Mouse (Mus musculus): Measurements from ENCODE around the gene Ugt1a9. TPM values are rescaled to one million over a fixed set of nuclear protein-coding genes. Genes with fewer than 3 reads are reported as not detected.
"Not testable (repeated sequence)": the region's sequence is repeated elsewhere in the genome, so short reads cannot be mapped to it uniquely, and the experiment has no call there.

The Ugt1a9 gene
- total RNA-seq, 1 experiment = not detected

- Histone ChIP-seq H3K36me3 (ENCODE audit: control insufficient read depth, insufficient read depth, low read length, poor library complexity, severe bottlenecking) (no peaks in the 10 kb centered on the region), H3K9ac (ENCODE audit: insufficient read depth, low read depth, low read length, poor library complexity, severe bottlenecking) (no peak overlapping the region), H3K4me3 (ENCODE audit: insufficient read depth in 1 of 2, low read depth in 1 of 2, low read length in 2 of 2, poor library complexity in 1 of 2, severe bottlenecking in 1 of 2) (no peak overlapping the region), H3K27ac (ENCODE audit: insufficient read depth, low read depth, low read length, poor library complexity, severe bottlenecking) (no peak overlapping the region), H3K4me1 (ENCODE audit: control insufficient read depth in 2 of 2, insufficient read depth in 2 of 2, low read length in 2 of 2, poor library complexity in 1 of 2) (0 out of 4 replicates have a peak, but pooled peaks cover 0 to 2% of the 10 kb centered on the region in 2 experiments), H3K9me3 (ENCODE audit: control insufficient read depth, insufficient read depth, low read depth, low read length) (no peaks in the 10 kb centered on the region)
- no peak for DNase-seq (ENCODE audit: low read depth, low spot score)
- in situ Hi-C loops (cut with MboI; ENCODE audit: low sequenced_read_pairs in 2 of 2, unreplicated experiment in 2 of 2) = no loop called here
- TF ChIP-seq CHD2 (IDR thresholded peaks at IDR 0.05; ENCODE audit: low read depth, low read length) (no peak), ZC3H11A (IDR thresholded peaks at IDR 0.05; ENCODE audit: borderline replicate concordance, low read depth, low read length) (no peak), ZNF384 (IDR thresholded peaks at IDR 0.05; ENCODE audit: low read depth, low read length) (no peak), HCFC1 (IDR thresholded peaks at IDR 0.05; ENCODE audit: borderline replicate concordance, insufficient read depth, low read length) (no peak), MAFK (IDR thresholded peaks at IDR 0.05; ENCODE audit: insufficient read depth, low read depth, low read length) (no peak)
These were observed 66.0 kb downstream of the Ugt1a9 start for GRCm38 (mm10) chr1:88136646-88137045.

- TF ChIP-seq ZC3H11A (IDR thresholded peaks at IDR 0.05; ENCODE audit: borderline replicate concordance, low read depth, low read length) = no peak
- no peak for TF ChIP-seq ZNF384 (IDR thresholded peaks at IDR 0.05; ENCODE audit: low read depth, low read length)
- no peak for TF ChIP-seq HCFC1 (IDR thresholded peaks at IDR 0.05; ENCODE audit: borderline replicate concordance, insufficient read depth, low read length)
- no peak for TF ChIP-seq CHD2 (IDR thresholded peaks at IDR 0.05; ENCODE audit: low read depth, low read length)
- TF ChIP-seq MAFK (IDR thresholded peaks at IDR 0.05; ENCODE audit: insufficient read depth, low read depth, low read length) = no peak
- Histone ChIP-seq H3K27ac (ENCODE audit: insufficient read depth, low read depth, low read length, poor library complexity, severe bottlenecking) (no peak overlapping the region), H3K9me3 (ENCODE audit: control insufficient read depth, insufficient read depth, low read depth, low read length) (no peaks in the 10 kb centered on the region), H3K4me1 (ENCODE audit: control insufficient read depth in 2 of 2, insufficient read depth in 2 of 2, low read length in 2 of 2, poor library complexity in 1 of 2) (0 out of 4 replicates have a peak, but pooled peaks cover 0 to 2% of the 10 kb centered on the region in 2 experiments), H3K4me3 (ENCODE audit: insufficient read depth in 1 of 2, low read depth in 1 of 2, low read length in 2 of 2, poor library complexity in 1 of 2, severe bottlenecking in 1 of 2) (no peak overlapping the region), H3K9ac (ENCODE audit: insufficient read depth, low read depth, low read length, poor library complexity, severe bottlenecking) (no peak overlapping the region), H3K36me3 (ENCODE audit: control insufficient read depth, insufficient read depth, low read length, poor library complexity, severe bottlenecking) (no peaks in the 10 kb centered on the region)
- in situ Hi-C loops (cut with MboI; ENCODE audit: low sequenced_read_pairs in 2 of 2, unreplicated experiment in 2 of 2) = no loop called here
- no peak for DNase-seq (ENCODE audit: low read depth, low spot score)
These were observed 66.7 kb downstream of the Ugt1a9 start for GRCm38 (mm10) chr1:88137264-88137663.

DNA sequence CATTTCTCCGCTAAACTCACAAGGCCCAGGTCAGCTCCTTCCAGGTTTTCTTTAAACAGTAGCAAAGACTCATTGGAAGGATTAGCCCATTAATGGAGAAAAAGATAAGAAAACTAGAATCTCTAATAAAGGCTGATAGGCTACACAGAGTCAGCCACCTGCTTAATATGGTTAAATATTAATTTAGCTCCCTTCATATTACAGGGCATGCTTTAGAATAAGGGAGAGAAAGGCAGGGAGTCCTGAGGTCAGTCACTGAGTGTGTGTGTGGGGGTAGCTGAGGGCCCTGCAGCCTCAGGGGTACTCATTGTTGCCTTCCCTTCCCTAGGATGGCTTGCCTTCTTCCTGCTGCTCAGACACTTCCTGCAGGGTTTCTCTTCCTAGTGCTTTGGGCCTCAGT is 67.5 kb downstream of the Ugt1a9 start:
- Histone ChIP-seq H3K4me1 (ENCODE audit: control insufficient read depth in 2 of 2, insufficient read depth in 2 of 2, low read length in 2 of 2, poor library complexity in 1 of 2) (0 out of 4 replicates have a peak, but pooled peaks cover 0 to 2% of the 10 kb centered on the region in 2 experiments), H3K36me3 (ENCODE audit: control insufficient read depth, insufficient read depth, low read length, poor library complexity, severe bottlenecking) (no peaks in the 10 kb centered on the region), H3K27ac (ENCODE audit: insufficient read depth, low read depth, low read length, poor library complexity, severe bottlenecking) (no peak overlapping the region), H3K4me3 (ENCODE audit: insufficient read depth in 1 of 2, low read depth in 1 of 2, low read length in 2 of 2, poor library complexity in 1 of 2, severe bottlenecking in 1 of 2) (no peak overlapping the region), H3K9ac (ENCODE audit: insufficient read depth, low read depth, low read length, poor library complexity, severe bottlenecking) (no peak overlapping the region), H3K9me3 (ENCODE audit: control insufficient read depth, insufficient read depth, low read depth, low read length) (no peaks in the 10 kb centered on the region)
- DNase-seq (ENCODE audit: low read depth, low spot score) = no peak
- TF ChIP-seq ZC3H11A (IDR thresholded peaks at IDR 0.05; ENCODE audit: borderline replicate concordance, low read depth, low read length) (no peak), MAFK (IDR thresholded peaks at IDR 0.05; ENCODE audit: insufficient read depth, low read depth, low read length) (no peak), ZNF384 (IDR thresholded peaks at IDR 0.05; ENCODE audit: low read depth, low read length) (no peak), HCFC1 (IDR thresholded peaks at IDR 0.05; ENCODE audit: borderline replicate concordance, insufficient read depth, low read length) (no peak), CHD2 (IDR thresholded peaks at IDR 0.05; ENCODE audit: low read depth, low read length) (no peak)
- in situ Hi-C loops (cut with MboI; ENCODE audit: low sequenced_read_pairs in 2 of 2, unreplicated experiment in 2 of 2) = no loop called here

DNA sequence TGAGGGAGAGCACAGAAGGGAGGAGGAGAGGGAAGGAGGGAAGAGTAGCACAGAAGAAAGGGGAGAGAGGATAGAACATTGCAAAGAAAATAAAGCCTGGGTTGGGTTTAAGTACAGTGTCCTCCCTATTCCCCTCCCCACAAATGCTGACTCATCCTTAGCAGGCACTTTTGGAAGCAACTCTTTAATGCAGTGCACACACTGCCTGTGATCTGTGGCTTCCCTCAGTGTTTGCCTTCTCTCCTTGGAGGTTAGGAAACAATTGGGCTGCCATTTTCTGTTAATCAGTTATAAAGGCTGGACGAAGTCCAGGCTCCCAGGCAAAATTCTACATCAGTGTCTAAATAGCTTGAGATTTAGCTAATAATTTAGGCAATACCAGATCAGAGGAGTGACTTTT is 69.9 kb downstream of the Ugt1a9 start:
- H3K4me1 ChIP-seq (ENCODE audit: control insufficient read depth in 2 of 2, insufficient read depth in 2 of 2, low read length in 2 of 2, poor library complexity in 1 of 2); DNase-seq (ENCODE audit: low read depth, low spot score); H3K9ac ChIP-seq (ENCODE audit: insufficient read depth, low read depth, low read length, poor library complexity, severe bottlenecking); H3K36me3 ChIP-seq (ENCODE audit: control insufficient read depth, insufficient read depth, low read length, poor library complexity, severe bottlenecking); H3K4me3 ChIP-seq (ENCODE audit: insufficient read depth in 1 of 2, low read depth in 1 of 2, low read length in 2 of 2, poor library complexity in 1 of 2, severe bottlenecking in 1 of 2); in situ Hi-C loops (cut with MboI; ENCODE audit: low sequenced_read_pairs in 2 of 2, unreplicated experiment in 2 of 2); H3K9me3 ChIP-seq (ENCODE audit: control insufficient read depth, insufficient read depth, low read depth, low read length); H3K27ac ChIP-seq (ENCODE audit: insufficient read depth, low read depth, low read length, poor library complexity, severe bottlenecking): not testable (repeated sequence)
- TF ChIP-seq MAFK (IDR thresholded peaks at IDR 0.05; ENCODE audit: insufficient read depth, low read depth, low read length) = 0 out of 2 replicates have a peak, but pooled peaks have one; percentile 18

GRCm38 (mm10) chr1:88143966-88144675 is 73.5 kb downstream of the Ugt1a9 start:
- H3K27ac ChIP-seq (ENCODE audit: insufficient read depth, low read depth, low read length, poor library complexity, severe bottlenecking); H3K4me1 ChIP-seq (ENCODE audit: control insufficient read depth in 2 of 2, insufficient read depth in 2 of 2, low read length in 2 of 2, poor library complexity in 1 of 2); H3K4me3 ChIP-seq (ENCODE audit: insufficient read depth in 1 of 2, low read depth in 1 of 2, low read length in 2 of 2, poor library complexity in 1 of 2, severe bottlenecking in 1 of 2); H3K9ac ChIP-seq (ENCODE audit: insufficient read depth, low read depth, low read length, poor library complexity, severe bottlenecking); DNase-seq (ENCODE audit: low read depth, low spot score); H3K36me3 ChIP-seq (ENCODE audit: control insufficient read depth, insufficient read depth, low read length, poor library complexity, severe bottlenecking); H3K9me3 ChIP-seq (ENCODE audit: control insufficient read depth, insufficient read depth, low read depth, low read length); in situ Hi-C loops (cut with MboI; ENCODE audit: low sequenced_read_pairs in 2 of 2, unreplicated experiment in 2 of 2): not testable (repeated sequence)

DNA sequence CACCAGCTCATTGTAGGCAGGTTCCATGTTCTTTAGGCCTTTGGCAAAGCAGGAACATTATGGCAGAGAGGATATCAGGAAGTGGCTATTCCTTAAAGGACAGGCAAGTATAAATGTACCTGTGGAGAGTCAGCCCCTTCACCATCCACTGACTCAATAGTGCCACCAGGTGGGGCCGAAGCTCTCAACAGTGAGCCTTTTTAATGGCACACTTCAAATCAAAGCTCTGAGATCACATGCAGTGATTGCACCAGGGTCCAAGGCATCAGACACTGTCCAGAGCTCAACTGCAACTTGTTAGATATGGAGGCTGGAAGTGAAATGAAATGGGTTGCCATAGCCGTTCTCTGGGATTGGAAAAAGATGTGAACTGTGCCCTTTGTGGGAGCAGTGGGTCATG is 74.7 kb downstream of the Ugt1a9 start:
- H3K27ac ChIP-seq (ENCODE audit: insufficient read depth, low read depth, low read length, poor library complexity, severe bottlenecking); H3K9me3 ChIP-seq (ENCODE audit: control insufficient read depth, insufficient read depth, low read depth, low read length); H3K36me3 ChIP-seq (ENCODE audit: control insufficient read depth, insufficient read depth, low read length, poor library complexity, severe bottlenecking); H3K4me1 ChIP-seq (ENCODE audit: control insufficient read depth in 2 of 2, insufficient read depth in 2 of 2, low read length in 2 of 2, poor library complexity in 1 of 2); H3K4me3 ChIP-seq (ENCODE audit: insufficient read depth in 1 of 2, low read depth in 1 of 2, low read length in 2 of 2, poor library complexity in 1 of 2, severe bottlenecking in 1 of 2); H3K9ac ChIP-seq (ENCODE audit: insufficient read depth, low read depth, low read length, poor library complexity, severe bottlenecking); in situ Hi-C loops (cut with MboI; ENCODE audit: low sequenced_read_pairs in 2 of 2, unreplicated experiment in 2 of 2): not testable (repeated sequence)
- DNase-seq (ENCODE audit: low read depth, low spot score) = peak; percentile 29

GRCm38 (mm10) chr1:88150133-88150532 is 79.5 kb downstream of the Ugt1a9 start:
- H3K27ac ChIP-seq (ENCODE audit: insufficient read depth, low read depth, low read length, poor library complexity, severe bottlenecking); DNase-seq (ENCODE audit: low read depth, low spot score); in situ Hi-C loops (cut with MboI; ENCODE audit: low sequenced_read_pairs in 2 of 2, unreplicated experiment in 2 of 2); H3K9me3 ChIP-seq (ENCODE audit: control insufficient read depth, insufficient read depth, low read depth, low read length); H3K9ac ChIP-seq (ENCODE audit: insufficient read depth, low read depth, low read length, poor library complexity, severe bottlenecking); H3K4me1 ChIP-seq (ENCODE audit: control insufficient read depth in 2 of 2, insufficient read depth in 2 of 2, low read length in 2 of 2, poor library complexity in 1 of 2); H3K36me3 ChIP-seq (ENCODE audit: control insufficient read depth, insufficient read depth, low read length, poor library complexity, severe bottlenecking); H3K4me3 ChIP-seq (ENCODE audit: insufficient read depth in 1 of 2, low read depth in 1 of 2, low read length in 2 of 2, poor library complexity in 1 of 2, severe bottlenecking in 1 of 2): not testable (repeated sequence)
